ENCODE assay signal across 8 mouse cellular contexts in genomic region chr14:49118381-49118780, GRCm38 (mm10). TPM values are rescaled to one million over a fixed set of nuclear protein-coding genes. Genes with fewer than 3 reads are reported as not detected.
DNase-seq lines count a peak whose midpoint lies in the region; ATAC-seq lines count a peak whose summit lies in the region.

No protein-coding gene starts in this region.

- H3K4me3 ChIP-seq in kidney, embryonic 15.5 days (replicated peaks), result no peak overlapping the region
- no peak overlapping the region for H3K4me3 ChIP-seq in liver, embryonic 13.5 days (replicated peaks)

- no peaks in the 10 kb centered on the region for H3K27me3 ChIP-seq in kidney, embryonic 15.5 days
- H3K27me3 ChIP-seq in liver, embryonic 13.5 days, result no peaks in the 10 kb centered on the region

- no peak overlapping the region for H3K9ac ChIP-seq in kidney, embryonic 15.5 days
- no peak overlapping the region for H3K9ac ChIP-seq in liver, embryonic 13.5 days

- H3K4me1 ChIP-seq in kidney, embryonic 15.5 days, result no peaks in the 10 kb centered on the region
- H3K4me1 ChIP-seq in liver, embryonic 13.5 days (replicated peaks), result no peaks in the 10 kb centered on the region

- no peaks in the 10 kb centered on the region for H3K36me3 ChIP-seq in kidney, embryonic 15.5 days
- no peaks in the 10 kb centered on the region for H3K36me3 ChIP-seq in liver, embryonic 13.5 days

- no peak overlapping the region for H3K4me2 ChIP-seq in kidney, embryonic 15.5 days
- H3K4me2 ChIP-seq in liver, embryonic 13.5 days, result no peak overlapping the region

- WGBS in kidney, embryonic 15.5 days, result 15% methylated on average over 7 of the region's 7 CpGs
- WGBS in liver, embryonic 13.5 days (ENCODE audit: insufficient replicate concordance), result 7% methylated on average over 7 of the region's 7 CpGs

- peak; percentile 67 to 74 for DNase-seq in left cerebral cortex, adult 18-20 months (ENCODE audit: low spot score in 2 of 2)
- DNase-seq in left cerebral cortex, adult 11 months (ENCODE audit: low spot score), result no peak
- DNase-seq in adrenal gland, postnatal 10 days, result peak; percentile 87
- peak; percentile 57 for DNase-seq in embryo, embryonic 9.5 days (ENCODE audit: extremely low spot score)
- DNase-seq in liver, embryonic 13.5 days, result peak; percentile 18
- peak; percentile 19 to 30 for DNase-seq in right cerebral cortex, postnatal 36 days (ENCODE audit: low spot score in 2 of 2)
- DNase-seq in urinary bladder, postnatal 4 days (ENCODE audit: low spot score in 2 of 2), result peak; percentile 20 to 77

- no peaks in the 10 kb centered on the region for H3K9me3 ChIP-seq in kidney, embryonic 15.5 days (replicated peaks)
- H3K9me3 ChIP-seq in liver, embryonic 13.5 days (replicated peaks), result no peaks in the 10 kb centered on the region

- 0 out of 2 replicates have a peak, but pooled peaks have one; percentile 52 for ATAC-seq in kidney, embryonic 15.5 days (replicated peaks; ENCODE audit: low FRiP score)
- ATAC-seq in liver, embryonic 13.5 days (ENCODE audit: low read depth), result no peak

- no peak overlapping the region for H3K27ac ChIP-seq in kidney, embryonic 15.5 days
- no peak overlapping the region for H3K27ac ChIP-seq in liver, embryonic 13.5 days

RNA-seq across cellular contexts. Expression of gene Exoc5, which starts 51.9 kb away (rescaled TPM):
- total RNA-seq in left cerebral cortex, adult 18-20 months (2021), result 10 to 100 TPM; 53.6 to 57.1 TPM
- 10 to 100 TPM; 34.5 to 36.0 TPM for total RNA-seq in adrenal gland, postnatal 10 days (2021)
- 41.9 and 42.4 TPM in 2 replicates for polyA plus RNA-seq in kidney, embryonic 15.5 days (2015; fragmentation: Nextera tagmentation; extraction: Ambion mirVana)
- polyA plus RNA-seq in liver, embryonic 13.5 days (2015; fragmentation: Nextera tagmentation; extraction: Ambion mirVana), result 24.2 and 32.9 TPM in 2 replicates

RNA-seq across cellular contexts. Expression of gene Ap5m1, which starts 52.5 kb away (rescaled TPM):
- 10 to 100 TPM; 18.5 to 22.2 TPM for total RNA-seq in left cerebral cortex, adult 18-20 months (2021)
- 10 to 100 TPM; 20.3 to 26.6 TPM for total RNA-seq in adrenal gland, postnatal 10 days (2021)
- polyA plus RNA-seq in kidney, embryonic 15.5 days (2015; fragmentation: Nextera tagmentation; extraction: Ambion mirVana), result 26.4 and 29.0 TPM in 2 replicates
- polyA plus RNA-seq in liver, embryonic 13.5 days (2015; fragmentation: Nextera tagmentation; extraction: Ambion mirVana), result 11.6 and 16.0 TPM in 2 replicates

RNA-seq across cellular contexts. Expression of gene Naa30, which starts 53.6 kb away (rescaled TPM):
- 10 to 100 TPM; 37.1 to 40.1 TPM for total RNA-seq in left cerebral cortex, adult 18-20 months (2021)
- 10 to 100 TPM; 30.1 to 32.5 TPM for total RNA-seq in adrenal gland, postnatal 10 days (2021)
- 9.8 and 10.1 TPM in 2 replicates for polyA plus RNA-seq in kidney, embryonic 15.5 days (2015; fragmentation: Nextera tagmentation; extraction: Ambion mirVana)
- 4.0 and 6.1 TPM in 2 replicates for polyA plus RNA-seq in liver, embryonic 13.5 days (2015; fragmentation: Nextera tagmentation; extraction: Ambion mirVana)
